Mouse (Mus musculus) liver, adult 2 months (tissue): ENCODE measurements at regions not wholly inside any gene's neighbourhood (a gene's known extent, or its start where the extent isn't known, plus 50 kb on each side); places are given as distances from the start of the nearest gene placed in this dataset.

Experiments
- CTCF ChIP-seq: fragments of 200-500 bp; IDR thresholded peaks from 2 replicates; pipeline ENCODE4 v1.5.1; 2011; ENCODE audit warnings: low read depth, low read length, control low read depth
- POLR2A ChIP-seq: fragments of 200-500 bp; IDR thresholded peaks from 2 replicates; pipeline ENCODE4 v1.6.1; 2011; ENCODE audit warnings: low read length, control low read depth; ENCODE audit not compliant: insufficient read depth; ENCODE audit errors: extremely low read depth

- TF ChIP-seq CTCF (no peak; the same call in 1 of the 2 replicates), POLR2A (no peak)
Observed at GRCm38 (mm10) chr5:103302744-103303143, 91.6 kb upstream of the Mapk10 start.
